Mouse (Mus musculus): ENCODE data around the gene Omd. TPM values are rescaled to one million over a fixed set of nuclear protein-coding genes. Genes with fewer than 3 reads are reported as not detected.

The Omd gene
- polyA plus RNA-seq, 2 experiments = 0.18 TPM; not detected in 1

- DNase-seq (ENCODE audit: low read depth in 3 of 3, low spot score in 3 of 3) (no peak), ATAC-seq (ENCODE audit: insufficient read depth) (no peak)
- no peaks in the 10 kb centered on the region for H3K27me3 ChIP-seq (ENCODE audit: control insufficient read depth, insufficient read depth, low read length)
- H3K9ac ChIP-seq (replicated peaks) = no peak overlapping the region
- 35% methylated on average over 1 of the region's 1 CpGs for WGBS (ENCODE audit: insufficient replicate concordance)
- H3K36me3 ChIP-seq (replicated peaks; ENCODE audit: control insufficient read depth, insufficient read depth, low read depth) = no peaks in the 10 kb centered on the region
- no peak overlapping the region for H3K4me3 ChIP-seq (ENCODE audit: insufficient read depth in 1 of 2, low read depth in 2 of 2, low read length in 2 of 2)
- H3K27ac ChIP-seq = no peak overlapping the region
- H3K4me1 ChIP-seq (replicated peaks; ENCODE audit: control insufficient read depth in 2 of 2, insufficient read depth in 2 of 2, low read length in 1 of 2) = peaks cover 5 to 8% of the 10 kb centered on the region in 2 experiments; a peak in 3 of 4 replicates
- TF ChIP-seq EP300 (IDR thresholded peaks at IDR 0.05; ENCODE audit: low read depth) = no peak
- no peak for TF ChIP-seq CTCF (IDR thresholded peaks at IDR 0.05; ENCODE audit: low read depth)
- H3K9me3 ChIP-seq (ENCODE audit: control insufficient read depth, low read length) = no peaks in the 10 kb centered on the region
- H3K4me2 ChIP-seq (ENCODE audit: low read depth) = no peak overlapping the region
Measured at GRCm38 (mm10) chr13:49556924-49557323, 25.3 kb upstream of the Omd start.

GRCm38 (mm10) chr13:49559185-49559584 lies 23.1 kb upstream of the Omd start:
- DNase-seq (ENCODE audit: low read depth in 3 of 3, low spot score in 3 of 3) (peak; percentile 15 to 29 (median 16)), ATAC-seq (ENCODE audit: insufficient read depth) (peak; percentile 50; the same call in 1 of the 2 replicates)
- no peak overlapping the region for H3K4me3 ChIP-seq (ENCODE audit: insufficient read depth in 1 of 2, low read depth in 2 of 2, low read length in 2 of 2)
- H3K27me3 ChIP-seq (ENCODE audit: control insufficient read depth, insufficient read depth, low read length) = no peaks in the 10 kb centered on the region
- H3K9ac ChIP-seq (replicated peaks) = no peak overlapping the region
- 29% methylated on average over 2 of the region's 2 CpGs for WGBS (ENCODE audit: insufficient replicate concordance)
- no peak overlapping the region for H3K4me2 ChIP-seq (ENCODE audit: low read depth)
- no peak overlapping the region for H3K27ac ChIP-seq
- no peaks in the 10 kb centered on the region for H3K36me3 ChIP-seq (replicated peaks; ENCODE audit: control insufficient read depth, insufficient read depth, low read depth)
- TF ChIP-seq EP300 (IDR thresholded peaks at IDR 0.05; ENCODE audit: low read depth) = no peak
- TF ChIP-seq CTCF (IDR thresholded peaks at IDR 0.05; ENCODE audit: low read depth) = peak; percentile 70
- H3K9me3 ChIP-seq (ENCODE audit: control insufficient read depth, low read length) = no peaks in the 10 kb centered on the region
- H3K4me1 ChIP-seq (replicated peaks; ENCODE audit: control insufficient read depth in 2 of 2, insufficient read depth in 2 of 2, low read length in 1 of 2) = peaks cover 5 to 8% of the 10 kb centered on the region in 2 experiments; a peak in 3 of 4 replicates

DNA sequence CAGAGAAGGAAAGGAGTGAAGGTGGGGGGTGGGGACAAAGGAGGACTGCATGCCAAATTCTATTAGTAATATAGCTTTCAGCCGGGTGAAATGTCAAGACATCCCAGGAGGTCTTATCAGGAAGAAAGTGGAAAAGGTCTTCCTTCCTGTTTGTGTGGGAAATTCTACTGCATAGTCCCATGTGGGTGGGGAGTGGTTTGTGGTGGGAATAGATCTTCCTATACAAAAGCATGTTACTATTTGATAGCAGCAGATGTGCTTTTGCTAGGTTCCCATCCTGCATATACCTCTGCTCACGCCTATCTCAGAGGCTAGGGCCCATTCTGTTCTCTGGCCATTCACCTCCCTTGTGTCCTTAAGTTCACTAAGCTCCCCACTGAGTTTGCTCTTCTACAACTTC lies 21.4 kb upstream of the Omd start:
- Histone ChIP-seq H3K9ac (replicated peaks) (no peak overlapping the region), H3K4me2 (ENCODE audit: low read depth) (no peak overlapping the region), H3K4me3 (ENCODE audit: insufficient read depth in 1 of 2, low read depth in 2 of 2, low read length in 2 of 2) (no peak overlapping the region), H3K4me1 (replicated peaks; ENCODE audit: control insufficient read depth in 2 of 2, insufficient read depth in 2 of 2, low read length in 1 of 2) (peaks cover 7 to 8% of the 10 kb centered on the region in 2 experiments; a peak in 3 of 4 replicates), H3K27me3 (ENCODE audit: control insufficient read depth, insufficient read depth, low read length) (no peaks in the 10 kb centered on the region), H3K36me3 (replicated peaks; ENCODE audit: control insufficient read depth, insufficient read depth, low read depth) (no peaks in the 10 kb centered on the region), H3K9me3 (ENCODE audit: control insufficient read depth, low read length) (no peaks in the 10 kb centered on the region), H3K27ac (no peak overlapping the region)
- WGBS (ENCODE audit: insufficient replicate concordance) = 8% methylated on average over 2 of the region's 2 CpGs
- peak; percentile 14 to 26 (median 20) for DNase-seq (ENCODE audit: low read depth in 3 of 3, low spot score in 3 of 3)
- no peak for TF ChIP-seq CTCF (IDR thresholded peaks at IDR 0.05; ENCODE audit: low read depth)
- peak; percentile 38; the same call in 1 of the 2 replicates for TF ChIP-seq EP300 (IDR thresholded peaks at IDR 0.05; ENCODE audit: low read depth)
- peak; percentile 77 for ATAC-seq (ENCODE audit: insufficient read depth)

DNA sequence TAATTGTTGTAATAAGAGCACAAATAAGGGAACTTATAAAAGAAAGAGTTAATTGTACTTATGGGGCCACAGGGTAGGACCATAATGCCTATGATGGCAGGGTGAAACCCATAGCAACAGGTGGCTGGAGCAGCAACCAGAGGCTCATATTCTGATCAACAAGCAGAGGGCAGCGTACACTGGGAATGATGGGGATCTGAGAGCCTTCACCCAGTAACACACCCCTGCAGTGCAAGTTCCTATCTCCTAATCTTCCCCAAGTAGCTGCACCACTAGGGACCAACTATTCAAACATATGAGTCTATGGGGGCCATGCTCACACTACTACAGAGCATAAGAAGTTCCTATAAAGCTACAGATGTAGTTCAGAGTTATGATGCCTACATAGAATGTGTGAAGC lies 17.9 kb upstream of the Omd start:
- Histone ChIP-seq H3K27ac (no peak overlapping the region), H3K36me3 (replicated peaks; ENCODE audit: control insufficient read depth, insufficient read depth, low read depth) (no peaks in the 10 kb centered on the region), H3K9me3 (ENCODE audit: control insufficient read depth, low read length) (no peaks in the 10 kb centered on the region), H3K9ac (replicated peaks) (no peak overlapping the region), H3K4me2 (ENCODE audit: low read depth) (no peak overlapping the region), H3K27me3 (ENCODE audit: control insufficient read depth, insufficient read depth, low read length) (no peaks in the 10 kb centered on the region), H3K4me3 (ENCODE audit: insufficient read depth in 1 of 2, low read depth in 2 of 2, low read length in 2 of 2) (no peak overlapping the region), H3K4me1 (replicated peaks; ENCODE audit: control insufficient read depth in 2 of 2, insufficient read depth in 2 of 2, low read length in 1 of 2) (peaks cover 7 to 8% of the 10 kb centered on the region in 2 experiments; a peak in 3 of 4 replicates)
- DNase-seq (ENCODE audit: low read depth in 3 of 3, low spot score in 3 of 3) (no peak), ATAC-seq (ENCODE audit: insufficient read depth) (peak; percentile 50; the same call in 1 of the 2 replicates)
- 70% methylated on average over 1 of the region's 1 CpGs for WGBS (ENCODE audit: insufficient replicate concordance)
- TF ChIP-seq EP300 (IDR thresholded peaks at IDR 0.05; ENCODE audit: low read depth) (no peak), CTCF (IDR thresholded peaks at IDR 0.05; ENCODE audit: low read depth) (no peak)

GRCm38 (mm10) chr13:49570371-49570770 lies 11.9 kb upstream of the Omd start:
- peaks cover 13% of the 10 kb centered on the region in 2 experiments for H3K4me1 ChIP-seq (replicated peaks; ENCODE audit: control insufficient read depth in 2 of 2, insufficient read depth in 2 of 2, low read length in 1 of 2)
- WGBS (ENCODE audit: insufficient replicate concordance) = 50% methylated on average over 3 of the region's 3 CpGs
- peak; percentile 64; the same call in 1 of the 2 replicates for ATAC-seq (ENCODE audit: insufficient read depth)
- H3K27me3 ChIP-seq (ENCODE audit: control insufficient read depth, insufficient read depth, low read length) = no peaks in the 10 kb centered on the region
- H3K4me3 ChIP-seq (ENCODE audit: insufficient read depth in 1 of 2, low read depth in 2 of 2, low read length in 2 of 2) = no peak overlapping the region
- no peak overlapping the region for H3K27ac ChIP-seq
- H3K9ac ChIP-seq (replicated peaks) = no peak overlapping the region
- peak overlapping the region; percentile 24 for H3K4me2 ChIP-seq (ENCODE audit: low read depth)
- TF ChIP-seq CTCF (IDR thresholded peaks at IDR 0.05; ENCODE audit: low read depth) (no peak), EP300 (IDR thresholded peaks at IDR 0.05; ENCODE audit: low read depth) (no peak)
- peak in 2 of 3 experiments; percentile 30 to 41 for DNase-seq (ENCODE audit: low read depth in 3 of 3, low spot score in 3 of 3)
- no peaks in the 10 kb centered on the region for H3K9me3 ChIP-seq (ENCODE audit: control insufficient read depth, low read length)
- H3K36me3 ChIP-seq (replicated peaks; ENCODE audit: control insufficient read depth, insufficient read depth, low read depth) = no peaks in the 10 kb centered on the region

Data from liver, embryonic 14.5 days (tissue).